9 mouse cellular contexts compared by ENCODE assay signal in genomic region chr7:17017036-17017435, GRCm38 (mm10). TPM values are rescaled to one million over a fixed set of nuclear protein-coding genes. Genes with fewer than 3 reads are reported as not detected.
DNase-seq lines count a peak whose midpoint lies in the region; ATAC-seq and TF ChIP-seq lines count a peak whose summit lies in the region.
"Had no signal": no experiment of that assay in that cellular context is flagged by ENCODE, and none has a peak within 500 bp of the region (broad histone marks: within the 10 kb centered on the region; RNA-seq: fewer than 3 reads in every experiment).

No protein-coding gene starts in this region.

- ATAC-seq in midbrain, embryonic 14.5 days (ENCODE audit: low FRiP score, low TSS enrichment) = peak; percentile 49; the same call in 1 of the 2 replicates
- ATAC-seq in midbrain, embryonic 11.5 days (ENCODE audit: low FRiP score) = no peak
- ATAC-seq in heart, embryonic 12.5 days (ENCODE audit: insufficient number of reproducible peaks, low FRiP score) = peak; percentile 75
- peak; percentile 77 for ATAC-seq in liver, embryonic 13.5 days (ENCODE audit: low read depth)
- ATAC-seq in erythroblast, adult 5-6 weeks (replicated peaks; ENCODE audit: low FRiP score, poor library complexity, severe bottlenecking) = no peak; the same call in 1 of the 2 replicates

- no peak for TF ChIP-seq POLR2A in cortical plate, adult 2 months (IDR thresholded peaks at IDR 0.05; ENCODE audit: extremely low read depth, insufficient read depth, low read length)

- no peaks in the 10 kb centered on the region for H3K27me3 ChIP-seq in midbrain, embryonic 14.5 days (ENCODE audit: control insufficient read depth, insufficient read depth, low read length)
- no peaks in the 10 kb centered on the region for H3K27me3 ChIP-seq in midbrain, embryonic 11.5 days (ENCODE audit: control insufficient read depth, insufficient read depth, low read length)
- no peaks in the 10 kb centered on the region for H3K27me3 ChIP-seq in heart, embryonic 12.5 days (replicated peaks)
- H3K27me3 ChIP-seq in liver, embryonic 13.5 days = no peaks in the 10 kb centered on the region
- H3K27me3 ChIP-seq: midbrain, embryonic 12.5 days had no signal

- H3K27ac ChIP-seq in midbrain, embryonic 14.5 days (replicated peaks; ENCODE audit: low read depth, low read length) = no peak overlapping the region
- H3K27ac ChIP-seq in midbrain, embryonic 11.5 days (ENCODE audit: low read depth, low read length) = no peak overlapping the region
- peak overlapping the region; percentile 43; the same call in 1 of the 2 replicates for H3K27ac ChIP-seq in cortical plate, adult 2 months (ENCODE audit: insufficient read depth, low read length)
- peak overlapping the region; percentile 75 for H3K27ac ChIP-seq in heart, embryonic 12.5 days (ENCODE audit: poor library complexity, severe bottlenecking)
- H3K27ac ChIP-seq in liver, embryonic 13.5 days = peak overlapping the region; percentile 43; the same call in 1 of the 2 replicates
- H3K27ac ChIP-seq: midbrain, embryonic 12.5 days had no signal

- H3K4me2 ChIP-seq in midbrain, embryonic 14.5 days (ENCODE audit: low read length) = no peak overlapping the region
- H3K4me2 ChIP-seq in midbrain, embryonic 11.5 days = no peak overlapping the region
- H3K4me2 ChIP-seq in heart, embryonic 12.5 days = no peak overlapping the region
- no peak overlapping the region for H3K4me2 ChIP-seq in liver, embryonic 13.5 days
- H3K4me2 ChIP-seq: midbrain, embryonic 12.5 days had no signal

- no peaks in the 10 kb centered on the region for H3K9me3 ChIP-seq in midbrain, embryonic 14.5 days (ENCODE audit: control insufficient read depth, low read length)
- H3K9me3 ChIP-seq in midbrain, embryonic 11.5 days (ENCODE audit: control insufficient read depth, low read length) = no peaks in the 10 kb centered on the region
- H3K9me3 ChIP-seq in heart, embryonic 12.5 days (replicated peaks) = no peaks in the 10 kb centered on the region
- H3K9me3 ChIP-seq in liver, embryonic 13.5 days (replicated peaks) = no peaks in the 10 kb centered on the region
- H3K9me3 ChIP-seq: midbrain, embryonic 12.5 days had no signal

- peaks cover 89% of the 10 kb centered on the region for H3K36me3 ChIP-seq in midbrain, embryonic 14.5 days (ENCODE audit: control insufficient read depth, insufficient read depth, low read length)
- peaks cover 61% of the 10 kb centered on the region for H3K36me3 ChIP-seq in midbrain, embryonic 11.5 days (ENCODE audit: control insufficient read depth, insufficient read depth, low read length)
- H3K36me3 ChIP-seq in heart, embryonic 12.5 days = peaks cover 90% of the 10 kb centered on the region
- H3K36me3 ChIP-seq in liver, embryonic 13.5 days = peaks cover 96% of the 10 kb centered on the region

- H3K9ac ChIP-seq in midbrain, embryonic 14.5 days (replicated peaks; ENCODE audit: low read length) = no peak overlapping the region
- H3K9ac ChIP-seq in midbrain, embryonic 11.5 days (ENCODE audit: low read length) = no peak overlapping the region
- H3K9ac ChIP-seq in heart, embryonic 12.5 days = no peak overlapping the region
- H3K9ac ChIP-seq in liver, embryonic 13.5 days = no peak overlapping the region
- H3K9ac ChIP-seq: midbrain, embryonic 12.5 days had no signal

- no peaks in the 10 kb centered on the region for H3K4me1 ChIP-seq in midbrain, embryonic 14.5 days (ENCODE audit: control insufficient read depth, insufficient read depth, low read length)
- no peaks in the 10 kb centered on the region for H3K4me1 ChIP-seq in midbrain, embryonic 11.5 days (ENCODE audit: control insufficient read depth, insufficient read depth, low read length)
- H3K4me1 ChIP-seq in cortical plate, adult 2 months (ENCODE audit: control insufficient read depth, insufficient read depth, low read length) = peaks cover 16% of the 10 kb centered on the region
- peaks cover 22% of the 10 kb centered on the region for H3K4me1 ChIP-seq in heart, embryonic 12.5 days (replicated peaks)
- peaks cover 43% of the 10 kb centered on the region for H3K4me1 ChIP-seq in liver, embryonic 13.5 days (replicated peaks)
- H3K4me1 ChIP-seq: midbrain, embryonic 12.5 days had no signal

- H3K4me3 ChIP-seq in midbrain, embryonic 14.5 days (replicated peaks; ENCODE audit: low read depth, low read length) = no peak overlapping the region
- no peak overlapping the region for H3K4me3 ChIP-seq in midbrain, embryonic 11.5 days (ENCODE audit: low read depth, low read length)
- no peak overlapping the region for H3K4me3 ChIP-seq in cortical plate, adult 2 months (ENCODE audit: insufficient read depth, low read length)
- no peak overlapping the region for H3K4me3 ChIP-seq in heart, embryonic 12.5 days
- H3K4me3 ChIP-seq in liver, embryonic 13.5 days (replicated peaks) = no peak overlapping the region
- H3K4me3 ChIP-seq: midbrain, embryonic 12.5 days had no signal

- WGBS in midbrain, embryonic 14.5 days = 84% methylated on average over 1 of the region's 1 CpGs
- WGBS in midbrain, embryonic 11.5 days = 96% methylated on average over 1 of the region's 1 CpGs
- WGBS in heart, embryonic 12.5 days = 44% methylated on average over 1 of the region's 1 CpGs
- 85% methylated on average over 1 of the region's 1 CpGs for WGBS in liver, embryonic 13.5 days (ENCODE audit: insufficient replicate concordance)

- DNase-seq in midbrain, embryonic 14.5 days = peak; percentile 60
- DNase-seq in midbrain, embryonic 11.5 days (ENCODE audit: low spot score, missing footprints) = no peak
- peak; percentile 95 to 96 for DNase-seq in kidney, postnatal 36 days
- no peak for DNase-seq in liver, embryonic 13.5 days
- peak; percentile 96 for DNase-seq in right cerebral cortex, postnatal 10 days (ENCODE audit: low spot score in 2 of 2)

- TF ChIP-seq CTCF in cortical plate, adult 2 months (IDR thresholded peaks at IDR 0.05; ENCODE audit: extremely low read depth, insufficient read depth, low read length) = no peak

RNA-seq across cellular contexts. Expression of gene Ppp5c, which starts 10.7 kb away (rescaled TPM):
- polyA plus RNA-seq in midbrain, embryonic 14.5 days (2014; fragmentation: Nextera tagmentation; extraction: Ambion mirVana) = 112 and 118 TPM in 2 replicates
- 101 and 108 TPM in 2 replicates for polyA plus RNA-seq in midbrain, embryonic 11.5 days (2014; fragmentation: Nextera tagmentation; extraction: Ambion mirVana)
- polyA plus RNA-seq in cortical plate, adult 2 months (2012; rRNA removed) = 263 and 268 TPM in 2 replicates
- 87.3 and 91.9 TPM in 2 replicates for polyA plus RNA-seq in heart, embryonic 12.5 days (2016; fragmentation: Nextera tagmentation; extraction: Ambion mirVana)
- 54.0 and 61.1 TPM in 2 replicates for polyA plus RNA-seq in liver, embryonic 13.5 days (2015; fragmentation: Nextera tagmentation; extraction: Ambion mirVana)
- 14.0 and 21.3 TPM in 2 replicates for total RNA-seq in erythroblast, adult 5-6 weeks (2015; ENCODE audit: low replicate concordance)
- total RNA-seq in erythroblast, adult 5-6 weeks (2017; ENCODE audit: low replicate concordance) = 10.6 and 18.9 TPM in 2 replicates

RNA-seq across cellular contexts. Expression of gene Ccdc8, which starts 24.5 kb away (rescaled TPM):
- 3.1 and 4.5 TPM in 2 replicates for polyA plus RNA-seq in midbrain, embryonic 14.5 days (2014; fragmentation: Nextera tagmentation; extraction: Ambion mirVana)
- 13.2 and 14.7 TPM in 2 replicates for polyA plus RNA-seq in midbrain, embryonic 11.5 days (2014; fragmentation: Nextera tagmentation; extraction: Ambion mirVana)
- 1.8 and 1.9 TPM in 2 replicates for polyA plus RNA-seq in cortical plate, adult 2 months (2012; rRNA removed)
- 19.6 and 29.4 TPM in 2 replicates for polyA plus RNA-seq in heart, embryonic 12.5 days (2016; fragmentation: Nextera tagmentation; extraction: Ambion mirVana)
- polyA plus RNA-seq in liver, embryonic 13.5 days (2015; fragmentation: Nextera tagmentation; extraction: Ambion mirVana) = 2.8 and 3.6 TPM in 2 replicates
- total RNA-seq in erythroblast, adult 5-6 weeks (2015; ENCODE audit: low replicate concordance) = 0.19 TPM in 1 of 2 replicates, not detected in the other
- 0.14 and 1.0 TPM in 2 replicates for total RNA-seq in erythroblast, adult 5-6 weeks (2017; ENCODE audit: low replicate concordance)

RNA-seq across cellular contexts. Expression of gene Gm42372, which starts 34.1 kb away (rescaled TPM):
- polyA plus RNA-seq in midbrain, embryonic 14.5 days (2014; fragmentation: Nextera tagmentation; extraction: Ambion mirVana) = 6.4 and 8.7 TPM in 2 replicates
- 1.6 and 2.5 TPM in 2 replicates for polyA plus RNA-seq in midbrain, embryonic 11.5 days (2014; fragmentation: Nextera tagmentation; extraction: Ambion mirVana)
- 38.9 and 42.5 TPM in 2 replicates for polyA plus RNA-seq in cortical plate, adult 2 months (2012; rRNA removed)
- polyA plus RNA-seq in heart, embryonic 12.5 days (2016; fragmentation: Nextera tagmentation; extraction: Ambion mirVana) = 0.14 and 0.15 TPM in 2 replicates
- polyA plus RNA-seq in liver, embryonic 13.5 days (2015; fragmentation: Nextera tagmentation; extraction: Ambion mirVana) = 0.07 and 0.09 TPM in 2 replicates
- not detected in 2 replicates for total RNA-seq in erythroblast, adult 5-6 weeks (2015; ENCODE audit: low replicate concordance)
- 0.28 TPM in 1 of 2 replicates, not detected in the other for total RNA-seq in erythroblast, adult 5-6 weeks (2017; ENCODE audit: low replicate concordance)

RNA-seq across cellular contexts. Expression of gene Hif3a, which starts 45.2 kb away (rescaled TPM):
- polyA plus RNA-seq in midbrain, embryonic 14.5 days (2014; fragmentation: Nextera tagmentation; extraction: Ambion mirVana) = 1.5 and 4.6 TPM in 2 replicates
- 3.9 and 5.2 TPM in 2 replicates for polyA plus RNA-seq in midbrain, embryonic 11.5 days (2014; fragmentation: Nextera tagmentation; extraction: Ambion mirVana)
- polyA plus RNA-seq in cortical plate, adult 2 months (2012; rRNA removed) = 3.3 and 4.0 TPM in 2 replicates
- polyA plus RNA-seq in heart, embryonic 12.5 days (2016; fragmentation: Nextera tagmentation; extraction: Ambion mirVana) = 36.8 and 38.2 TPM in 2 replicates
- polyA plus RNA-seq in liver, embryonic 13.5 days (2015; fragmentation: Nextera tagmentation; extraction: Ambion mirVana) = 12.6 and 14.8 TPM in 2 replicates
- 0.42 and 0.58 TPM in 2 replicates for total RNA-seq in erythroblast, adult 5-6 weeks (2015; ENCODE audit: low replicate concordance)
- total RNA-seq in erythroblast, adult 5-6 weeks (2017; ENCODE audit: low replicate concordance) = 0.17 TPM in 1 of 2 replicates, not detected in the other

RNA-seq across cellular contexts. Expression of gene Psg16, which starts 56.8 kb away (rescaled TPM):
- polyA plus RNA-seq in midbrain, embryonic 14.5 days (2014; fragmentation: Nextera tagmentation; extraction: Ambion mirVana) = 4.3 and 4.9 TPM in 2 replicates
- 0.10 and 0.22 TPM in 2 replicates for polyA plus RNA-seq in midbrain, embryonic 11.5 days (2014; fragmentation: Nextera tagmentation; extraction: Ambion mirVana)
- polyA plus RNA-seq in cortical plate, adult 2 months (2012; rRNA removed) = 2.9 and 3.0 TPM in 2 replicates
- 0.06 and 0.14 TPM in 2 replicates for polyA plus RNA-seq in heart, embryonic 12.5 days (2016; fragmentation: Nextera tagmentation; extraction: Ambion mirVana)
- 0.08 and 0.09 TPM in 2 replicates for polyA plus RNA-seq in liver, embryonic 13.5 days (2015; fragmentation: Nextera tagmentation; extraction: Ambion mirVana)
- total RNA-seq in erythroblast, adult 5-6 weeks (2015; ENCODE audit: low replicate concordance) = not detected in 2 replicates
- total RNA-seq in erythroblast, adult 5-6 weeks (2017; ENCODE audit: low replicate concordance) = not detected in 2 replicates

Comparison
In these comparisons a context has a peak if more than half of its experiments do, and no peak if none do; other contexts are left out.
1. ATAC-seq: peak in midbrain, embryonic 14.5 days (single experiment), heart, embryonic 12.5 days (single experiment) and liver, embryonic 13.5 days (single experiment); none in midbrain, embryonic 11.5 days (single experiment) and erythroblast, adult 5-6 weeks (single experiment).
2. DNase-seq: peak in midbrain, embryonic 14.5 days (single experiment), kidney, postnatal 36 days (2 of 2) and right cerebral cortex, postnatal 10 days (2 of 2); none in midbrain, embryonic 11.5 days (single experiment) and liver, embryonic 13.5 days (single experiment).
3. H3K27ac ChIP-seq: peak in cortical plate, adult 2 months (single experiment), heart, embryonic 12.5 days (single experiment) and liver, embryonic 13.5 days (single experiment); none in midbrain, embryonic 14.5 days (single experiment) and midbrain, embryonic 11.5 days (single experiment).